Mouse (Mus musculus) cerebellum, adult (tissue): Measurements from ENCODE around the gene A630001G21Rik.

Source experiments
- ATAC-seq: cut with Nextera tagmentation; 2 replicates; pipeline ENCODE4 v1.9.2; 2017; ENCODE audit warnings: mild to moderate bottlenecking, moderate library complexity, mixed read lengths; ENCODE audit not compliant: insufficient number of reproducible peaks, low FRiP score, low TSS enrichment

A630001G21Rik gene

DNA sequence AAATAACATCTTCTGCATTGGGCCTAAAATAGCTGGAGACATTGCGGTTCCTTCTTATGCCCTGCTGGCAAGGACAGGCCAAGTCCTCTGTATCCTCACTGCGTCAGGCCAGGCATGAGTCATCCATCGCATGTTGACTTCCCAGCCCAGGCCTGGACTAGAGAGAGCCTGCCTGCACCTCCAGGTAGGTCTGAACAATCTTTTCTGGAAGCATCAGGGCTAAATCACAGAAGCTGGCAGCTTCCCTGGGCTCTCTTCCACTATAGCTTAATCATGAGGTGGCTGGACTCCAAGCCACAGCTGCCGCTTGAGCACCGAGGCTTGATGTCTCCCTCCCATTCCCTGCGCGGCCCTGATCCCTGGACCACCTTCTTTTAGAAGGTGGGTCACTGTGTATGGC is 3.3 kb downstream of the A630001G21Rik start:
- no peak for ATAC-seq

DNA sequence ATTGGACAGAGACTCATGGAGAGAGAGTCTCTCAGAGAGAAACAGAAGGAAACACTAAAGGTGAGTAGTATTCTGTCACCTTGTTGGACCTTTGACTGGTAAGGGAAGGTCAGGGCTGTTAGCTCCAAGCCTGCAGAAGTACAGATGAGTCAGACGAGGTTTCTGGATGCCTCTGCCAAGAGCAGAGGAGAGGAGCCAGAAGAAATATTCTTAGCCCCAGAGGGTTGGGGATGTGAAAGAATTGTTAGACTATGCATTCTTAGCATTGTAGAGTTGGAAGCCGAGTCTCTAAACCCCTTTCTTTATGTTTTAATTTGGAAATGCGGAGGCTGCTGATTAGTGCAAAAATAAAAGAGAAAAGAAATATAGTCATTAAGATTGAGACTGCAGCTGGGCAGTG is 6.5 kb downstream of the A630001G21Rik start:
- no peak for ATAC-seq

DNA sequence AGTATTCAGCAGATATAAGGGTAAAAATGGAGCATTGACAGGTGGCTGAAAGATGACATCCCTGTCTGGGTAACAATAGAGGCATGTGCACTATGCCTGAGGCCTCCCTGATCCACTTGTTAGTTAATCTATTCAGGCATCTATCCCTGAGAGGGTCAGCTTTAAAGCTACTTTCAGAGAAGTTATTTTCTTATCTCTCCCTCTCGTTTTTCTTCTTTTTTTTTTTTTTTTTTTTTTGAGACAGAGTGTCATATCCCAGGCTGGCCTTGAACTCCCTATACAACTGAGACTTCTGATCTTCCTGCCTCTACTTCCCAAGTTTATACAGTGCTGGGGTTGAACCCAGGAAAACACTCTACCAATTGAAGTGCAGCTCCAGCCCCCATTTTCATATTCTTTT is 10.7 kb downstream of the A630001G21Rik start:
- ATAC-seq: no peak

DNA sequence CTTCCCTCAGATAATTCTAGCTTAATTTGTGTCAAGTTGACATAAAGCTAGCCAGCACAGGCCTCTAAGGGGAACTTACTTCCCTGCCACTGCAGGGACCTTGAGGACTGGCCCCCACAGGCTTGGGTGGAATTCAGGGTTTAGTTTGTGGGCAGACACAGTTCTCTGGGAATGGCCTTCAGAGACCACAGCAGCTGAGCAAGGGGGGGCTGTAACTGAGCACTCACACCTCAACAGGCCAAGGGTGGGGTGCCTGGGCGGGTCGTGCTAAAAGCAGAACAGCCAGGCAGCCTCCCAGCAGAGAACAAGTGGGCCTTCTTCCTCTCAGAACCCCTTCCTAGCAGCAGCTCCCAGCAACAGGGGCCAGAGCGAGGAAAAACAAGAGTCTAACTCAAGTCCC is 12.3 kb downstream of the A630001G21Rik start:
- ATAC-seq: no peak

DNA sequence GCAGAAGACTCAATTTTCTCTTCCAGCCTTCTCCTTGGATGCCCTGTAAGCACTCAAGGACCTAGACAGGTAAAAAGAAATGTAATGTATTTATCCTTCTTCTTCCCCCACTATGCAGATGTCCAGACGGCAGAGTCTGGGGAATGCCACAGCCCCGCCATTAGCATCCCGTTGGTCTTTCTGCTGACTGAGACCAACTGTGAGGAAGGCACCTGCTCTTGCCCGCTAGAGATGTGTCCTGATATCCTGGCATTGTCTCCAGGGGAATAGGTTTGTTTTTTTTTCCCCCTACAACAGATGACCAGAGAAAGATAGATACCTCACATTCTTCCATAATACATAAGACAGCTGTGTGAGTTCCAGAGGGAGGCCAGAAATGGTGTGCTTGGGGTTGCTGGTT is 14.2 kb downstream of the A630001G21Rik start:
- ATAC-seq: no peak

DNA sequence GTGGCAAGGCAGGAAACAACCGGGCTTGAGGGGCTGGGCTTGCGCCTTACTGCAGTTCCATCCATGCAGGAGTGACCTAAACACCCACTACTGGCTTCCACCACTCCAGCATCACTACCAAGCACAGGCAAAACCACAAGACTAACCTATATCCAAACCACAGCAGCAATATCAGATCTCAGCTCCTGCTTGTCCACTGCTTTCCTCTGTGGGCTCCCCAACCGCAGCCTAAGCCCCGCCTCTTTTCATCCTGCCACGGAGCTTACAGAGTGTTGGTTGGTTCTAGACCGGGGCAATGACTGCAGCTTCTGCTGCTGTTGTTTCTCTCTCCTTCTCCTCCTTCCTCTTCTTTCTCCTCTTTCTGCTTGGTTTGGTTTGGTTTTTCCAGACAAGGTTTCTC is 15.1 kb downstream of the A630001G21Rik start:
- ATAC-seq: no peak

DNA sequence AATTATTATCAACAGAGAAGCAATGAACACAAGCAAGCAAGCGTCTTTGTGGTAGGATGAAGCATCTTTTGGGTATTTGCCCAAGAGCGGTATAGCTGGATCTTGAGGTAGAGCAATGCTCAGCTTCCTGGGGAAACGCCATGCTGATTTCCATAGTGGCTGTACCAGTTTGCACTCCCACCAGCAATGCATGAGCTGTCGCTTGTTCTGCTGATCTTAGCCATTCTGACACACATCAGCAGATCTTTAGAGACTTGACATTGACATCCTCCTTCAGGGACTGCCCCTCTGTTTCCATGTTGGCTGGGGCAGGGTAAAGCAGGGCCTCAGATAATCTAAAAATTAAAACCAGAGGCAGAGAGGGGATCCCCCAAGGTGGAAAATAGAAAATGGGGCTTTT is 16.8 kb downstream of the A630001G21Rik start:
- ATAC-seq: no peak

DNA sequence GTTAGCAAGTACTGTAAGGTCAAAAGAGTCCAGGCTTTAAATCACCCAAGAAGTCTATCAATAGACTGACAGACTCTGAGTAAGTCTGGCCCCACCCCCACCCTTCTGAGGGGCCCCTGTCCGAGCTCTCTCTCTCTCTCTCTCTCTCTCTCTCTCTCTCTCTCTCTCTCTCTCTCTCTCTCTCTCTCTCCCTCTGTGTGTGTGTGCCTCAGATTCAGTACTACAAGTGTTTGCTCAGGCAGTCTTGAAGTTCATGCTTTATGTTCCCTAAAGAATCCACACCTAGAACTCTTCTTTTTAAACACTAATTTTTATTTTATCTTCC is 19.5 kb downstream of the A630001G21Rik start:
- no peak for ATAC-seq

DNA sequence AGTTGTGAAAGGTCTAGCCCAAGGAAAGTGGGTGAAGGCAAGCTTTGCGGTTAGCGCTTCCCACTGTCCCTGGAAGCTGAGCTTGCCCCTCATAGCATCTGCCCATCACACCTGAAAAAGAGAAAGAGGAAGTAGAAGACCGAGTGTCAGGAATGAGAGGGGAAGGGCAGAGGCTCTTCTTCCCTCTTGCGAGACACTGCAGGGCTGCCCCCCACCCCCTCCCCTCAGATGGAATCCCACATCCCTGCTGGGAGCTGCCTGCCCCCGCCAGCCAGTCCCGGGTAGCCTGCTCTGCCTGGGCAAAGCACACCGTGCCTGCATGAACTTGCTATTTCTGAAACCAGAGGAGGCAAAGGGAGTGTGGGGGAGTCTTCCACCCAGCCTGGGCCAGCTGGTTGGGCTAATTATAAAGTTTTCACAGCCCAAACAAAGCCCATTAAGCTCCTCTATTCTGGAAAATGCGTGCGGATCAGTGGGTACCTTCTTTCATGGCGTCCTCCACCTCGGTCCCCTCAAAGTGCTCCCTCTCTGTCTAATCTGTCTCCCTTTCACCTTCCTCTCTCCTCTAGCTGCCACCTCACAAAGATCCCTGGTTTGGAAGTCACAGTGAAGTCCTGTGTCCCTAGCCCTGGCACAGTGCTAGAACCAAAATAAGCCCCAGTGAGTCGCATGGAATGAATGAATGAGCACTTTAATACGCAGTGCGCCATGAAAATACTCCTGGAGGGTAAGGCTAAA is 20.0 kb downstream of the A630001G21Rik start:
- no peak for ATAC-seq

DNA sequence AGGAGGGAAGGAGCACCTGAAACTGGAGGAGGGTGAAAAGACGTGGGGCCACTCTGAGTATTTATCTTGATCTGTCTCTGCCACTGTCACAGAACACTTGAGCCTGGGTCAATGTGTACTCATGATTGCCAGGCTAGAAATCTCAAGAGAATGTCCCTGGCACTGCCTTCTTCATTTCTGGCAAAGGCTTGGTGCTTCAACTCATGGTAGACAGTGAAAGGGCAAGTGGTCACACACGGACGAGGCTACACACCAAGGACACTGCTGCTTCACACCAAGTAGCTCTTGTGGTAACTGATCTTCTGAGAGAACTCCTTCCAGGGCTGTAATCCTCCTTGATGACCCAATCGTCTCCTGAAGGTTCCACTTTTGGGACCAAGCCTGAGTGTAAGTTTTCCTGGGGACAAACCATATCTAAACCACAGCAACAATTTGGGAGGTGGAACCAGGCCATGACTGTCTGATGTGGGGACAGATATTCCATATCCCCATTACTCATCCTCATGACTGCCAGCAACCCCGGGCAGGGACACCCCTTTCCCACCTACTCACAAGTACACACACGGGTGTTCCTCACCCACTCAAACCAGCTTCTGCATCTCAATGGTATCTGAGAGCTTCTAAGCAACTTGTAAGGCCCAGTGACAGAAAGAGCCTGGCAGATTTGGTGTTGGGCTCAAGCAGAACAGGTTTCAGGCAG is 20.8 kb downstream of the A630001G21Rik start:
- ATAC-seq: no peak

DNA sequence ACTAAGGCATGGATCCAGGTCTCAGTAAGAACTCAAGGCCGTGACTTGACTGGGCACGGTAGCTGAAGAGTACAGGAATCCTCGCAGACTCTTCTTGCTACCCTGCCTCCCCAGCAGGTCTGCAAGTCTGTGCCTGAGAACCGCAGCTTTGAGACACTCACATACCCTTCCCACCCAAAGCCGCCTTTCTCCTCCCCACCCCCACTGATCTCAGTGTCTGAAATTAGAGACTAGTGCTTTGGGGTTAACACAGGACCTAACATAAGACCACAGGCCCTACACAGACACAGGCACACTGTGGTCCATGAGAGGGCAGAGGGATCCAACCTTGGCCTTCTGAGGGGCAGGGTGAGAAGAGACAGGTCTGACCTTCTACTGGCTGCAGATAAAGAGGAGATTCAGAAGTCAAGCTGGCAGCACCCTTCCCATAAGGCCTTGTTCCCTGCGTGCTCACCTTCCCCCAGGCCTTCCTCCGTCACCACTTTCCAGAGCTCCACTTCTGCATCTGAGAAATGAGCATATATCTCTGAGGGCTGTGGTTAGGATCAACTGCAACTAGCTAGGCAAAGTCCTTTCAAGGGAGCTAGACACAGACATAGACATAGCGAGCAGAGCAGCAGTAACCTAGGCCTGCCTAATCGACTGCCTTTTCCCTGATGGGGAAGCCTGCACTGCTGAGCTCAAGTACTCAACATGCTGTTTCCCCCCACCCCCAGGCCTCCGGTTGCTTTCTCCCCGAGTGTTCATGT is 26.3 kb downstream of the A630001G21Rik start:
- no peak for ATAC-seq

DNA sequence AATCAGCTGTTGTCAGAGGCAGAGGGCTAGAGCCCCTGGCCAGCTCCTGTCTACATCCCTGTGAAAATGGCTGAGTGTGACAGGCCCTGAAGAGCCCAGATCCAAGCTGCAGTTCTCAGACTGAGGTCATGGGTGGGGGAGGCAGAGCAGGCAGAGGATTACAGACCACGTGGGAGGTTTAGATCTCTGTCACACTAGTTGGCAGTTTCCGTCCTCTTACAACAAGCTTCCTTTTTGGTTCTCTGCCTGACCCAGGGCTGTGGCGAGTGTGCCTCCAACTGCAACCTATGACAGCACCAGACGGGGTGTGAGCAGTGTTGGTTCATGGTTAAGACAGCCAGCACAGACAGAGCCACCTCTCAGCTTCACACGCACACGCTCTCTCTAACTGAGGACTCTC is 26.9 kb downstream of the A630001G21Rik start:
- no peak for ATAC-seq

DNA sequence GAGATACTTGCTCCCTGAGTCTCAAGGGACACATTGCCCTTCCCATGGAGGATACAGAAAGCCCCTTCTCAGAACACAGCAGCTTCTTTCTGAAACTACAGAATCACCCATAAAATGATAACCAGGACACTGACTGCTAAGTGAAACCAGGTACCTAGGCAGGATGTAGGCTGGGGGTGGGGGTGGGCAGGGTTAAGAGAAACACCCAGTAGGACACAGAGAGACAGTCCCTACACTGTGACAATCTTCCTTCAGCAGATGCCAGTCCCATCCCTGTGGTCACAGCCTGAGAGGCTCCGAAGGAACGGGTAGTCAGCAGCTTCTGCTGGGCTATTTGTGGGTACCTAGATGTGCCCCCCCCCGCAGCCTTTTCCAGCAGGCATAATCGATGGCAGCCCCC is 27.8 kb downstream of the A630001G21Rik start:
- no peak for ATAC-seq

DNA sequence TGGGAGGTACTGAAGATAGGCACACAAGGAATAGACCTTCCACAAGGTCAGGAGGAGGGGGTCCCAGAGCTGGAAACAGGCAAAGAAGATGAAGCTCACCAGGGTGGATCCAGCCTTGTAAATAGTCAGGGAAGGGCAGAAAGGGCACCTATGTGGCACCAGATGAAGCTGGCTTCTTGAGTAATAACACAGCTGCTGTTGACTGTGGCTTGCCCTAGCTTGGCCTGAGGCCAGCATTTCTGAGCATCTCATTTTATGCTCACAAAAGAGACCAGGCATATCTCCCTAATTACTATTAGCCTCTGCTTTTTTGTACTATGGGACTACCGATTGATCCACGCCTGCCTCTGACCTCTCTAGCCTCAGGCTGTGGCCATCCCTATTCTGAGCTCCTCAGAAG is 28.6 kb downstream of the A630001G21Rik start:
- ATAC-seq: no peak

DNA sequence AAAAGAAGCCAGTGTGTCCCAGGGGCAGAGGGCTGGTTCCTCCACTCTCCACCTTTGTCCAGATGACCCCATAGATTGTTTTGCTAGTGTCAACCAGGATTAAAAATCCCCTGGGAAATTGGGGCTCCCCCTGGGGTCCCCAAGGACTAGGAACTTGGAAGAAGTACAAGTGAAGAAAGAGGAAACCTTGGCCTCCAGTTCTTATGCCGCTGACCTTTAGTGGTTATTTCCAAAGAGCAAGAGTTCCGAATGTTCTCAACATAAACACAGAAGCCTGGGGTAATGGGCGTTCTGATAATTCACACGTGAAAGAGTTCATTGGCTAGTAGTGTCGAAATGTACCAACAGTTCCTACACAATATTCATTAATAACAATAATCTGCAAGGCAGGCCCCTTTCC is 31.9 kb downstream of the A630001G21Rik start:
- ATAC-seq: no peak

DNA sequence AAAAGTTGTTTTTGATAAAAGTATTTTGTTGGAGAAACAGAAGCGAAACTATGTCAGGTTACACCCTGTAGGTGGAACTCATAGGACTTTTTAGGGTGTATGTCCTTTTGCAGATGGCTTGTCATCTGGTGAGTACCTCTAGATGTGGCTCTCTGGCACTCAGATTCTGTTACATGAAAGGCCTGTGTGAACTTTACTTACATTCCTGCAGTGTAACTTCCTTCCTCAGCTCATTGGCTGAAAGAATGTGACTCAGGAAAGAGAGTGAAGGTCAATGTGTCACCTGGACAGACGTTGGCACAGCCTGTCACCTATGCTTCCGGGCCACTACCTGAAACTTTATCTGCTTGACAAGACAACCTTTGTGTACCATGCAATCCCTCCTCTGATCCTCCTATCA is 33.9 kb downstream of the A630001G21Rik start:
- ATAC-seq: no peak

DNA sequence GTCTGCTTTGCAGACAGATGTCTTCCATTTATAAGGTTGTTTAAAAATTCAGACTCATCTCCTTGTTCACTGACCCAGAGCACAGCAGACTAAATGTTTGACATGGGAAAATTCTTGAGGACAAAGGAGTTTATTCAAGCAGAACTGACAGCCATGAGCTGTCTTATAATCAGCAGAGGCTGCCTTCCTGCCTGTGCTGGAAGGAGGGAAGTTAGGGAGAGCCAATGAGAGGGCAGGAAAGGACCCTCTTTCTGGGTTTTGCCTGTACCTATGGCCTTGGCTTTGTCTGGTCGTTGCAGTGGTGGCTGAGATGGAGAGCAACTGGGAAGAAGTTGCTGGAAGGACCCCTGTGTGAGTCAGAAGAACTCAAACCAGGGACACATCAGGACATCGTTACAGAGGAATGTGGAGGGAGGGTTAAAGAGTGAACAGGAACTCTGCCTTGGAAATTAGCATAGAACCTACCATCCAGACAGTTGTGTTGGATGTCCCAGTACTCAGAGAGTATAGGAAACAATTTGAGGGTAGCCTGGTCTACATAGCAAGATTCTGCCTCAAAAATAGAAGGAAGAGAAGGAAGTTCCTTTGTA is 35.4 kb downstream of the A630001G21Rik start:
- no peak for ATAC-seq

DNA sequence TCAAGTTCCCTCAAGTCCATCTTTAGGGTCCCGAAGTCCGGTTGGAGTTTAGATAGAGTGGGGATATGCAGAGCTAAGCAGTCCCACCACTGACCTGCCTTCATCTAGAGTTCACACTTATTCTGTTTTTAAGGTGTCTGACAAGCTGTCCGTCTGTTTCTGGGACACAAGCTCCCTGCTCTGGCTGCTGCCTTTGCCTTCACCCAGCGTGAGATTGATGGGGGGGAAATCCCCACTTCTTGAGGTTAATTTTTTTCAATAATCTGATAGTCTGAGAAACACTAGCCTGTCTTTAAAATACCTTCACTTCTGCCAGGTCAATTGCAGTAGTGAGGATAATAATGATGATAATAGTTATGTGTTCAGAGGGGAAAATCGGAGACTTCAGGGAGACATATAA is 36.1 kb downstream of the A630001G21Rik start:
- no peak for ATAC-seq

DNA sequence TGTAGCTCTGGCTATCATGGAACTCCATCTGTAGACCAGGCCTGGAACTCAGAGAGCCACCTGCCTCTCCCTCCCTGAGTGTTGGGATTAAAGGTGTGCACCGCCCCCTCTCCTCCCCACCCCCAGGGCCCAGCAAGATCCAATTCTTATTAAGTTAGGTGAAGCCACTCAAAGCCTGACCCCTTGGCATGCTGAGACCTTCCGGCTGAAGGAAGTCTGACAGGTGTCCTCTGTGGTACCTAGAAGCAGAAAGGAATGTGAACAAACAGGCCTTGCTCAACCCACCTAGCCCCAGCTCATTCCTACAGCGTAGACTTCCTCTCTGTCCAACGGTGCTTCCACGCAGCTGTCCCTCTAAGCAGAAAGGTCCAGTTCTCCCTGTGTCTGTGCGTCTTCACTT is 37.5 kb downstream of the A630001G21Rik start:
- no peak for ATAC-seq

DNA sequence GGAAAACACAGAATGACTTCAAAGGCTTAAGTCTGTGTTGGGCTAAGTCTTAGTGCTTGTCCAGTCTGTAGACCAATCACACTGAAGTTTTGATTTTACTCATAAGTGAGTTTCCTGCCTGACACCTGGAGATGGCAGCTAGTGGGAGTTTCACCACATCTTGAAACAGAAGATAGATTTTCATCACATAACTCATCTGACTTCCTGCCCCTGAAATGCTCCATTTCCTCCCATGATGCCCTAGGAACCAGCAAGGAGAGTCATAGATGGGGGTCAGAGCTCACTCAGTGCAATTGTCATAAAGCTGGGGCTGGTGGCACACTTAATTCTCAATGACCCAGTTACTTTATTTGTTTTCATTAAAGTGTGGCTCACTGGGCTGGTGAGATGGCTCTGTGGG is 38.6 kb downstream of the A630001G21Rik start:
- no peak for ATAC-seq

DNA sequence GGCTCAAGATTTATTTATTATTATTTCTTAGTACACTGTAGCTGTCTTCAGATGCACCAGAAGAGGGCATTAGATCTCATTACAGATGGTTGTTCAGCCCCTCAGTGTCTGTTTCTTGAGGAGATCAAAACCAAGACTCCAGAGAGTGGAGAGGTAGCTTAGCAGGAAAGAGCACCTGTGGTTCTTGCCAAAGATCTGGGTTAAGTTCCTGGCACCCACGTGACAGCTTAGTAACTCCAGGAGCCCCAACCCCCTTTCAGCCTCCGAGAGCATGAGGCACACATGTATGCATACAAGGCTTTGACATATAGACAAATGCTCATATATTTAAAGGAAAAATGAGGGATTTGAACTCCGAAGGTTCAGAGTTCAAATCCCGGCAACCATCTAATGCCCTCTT is 39.4 kb downstream of the A630001G21Rik start:
- ATAC-seq: no peak
